ENCODE assay signal across 13 mouse cellular contexts in genomic region chr2:106710862-106711477, GRCm38 (mm10). TPM values are rescaled to one million over a fixed set of nuclear protein-coding genes. Genes with fewer than 3 reads are reported as not detected.
DNase-seq lines count a peak whose midpoint lies in the region; ATAC-seq and TF ChIP-seq lines count a peak whose summit lies in the region.
"Had no signal": no experiment of that assay in that cellular context is flagged by ENCODE, and none has a peak within 500 bp of the region (broad histone marks: within the 10 kb centered on the region; RNA-seq: fewer than 3 reads in every experiment).

No protein-coding gene starts in this region.

- no peaks in the 10 kb centered on the region for H3K9me3 ChIP-seq in kidney, embryonic 16.5 days (ENCODE audit: low read length)
- no peaks in the 10 kb centered on the region for H3K9me3 ChIP-seq in embryonic facial prominence, embryonic 15.5 days (replicated peaks)
- H3K9me3 ChIP-seq: limb, embryonic 15.5 days had no signal

- H3K4me1 ChIP-seq in kidney, embryonic 16.5 days (ENCODE audit: insufficient read depth, low read length): peaks cover 22% of the 10 kb centered on the region
- H3K4me1 ChIP-seq in embryonic facial prominence, embryonic 15.5 days: peaks cover 17% of the 10 kb centered on the region

- H3K4me2 ChIP-seq in kidney, embryonic 16.5 days (replicated peaks; ENCODE audit: low read depth, low read length): no peak overlapping the region; the same call in 1 of the 2 replicates
- H3K4me2 ChIP-seq in embryonic facial prominence, embryonic 15.5 days (replicated peaks): no peak overlapping the region
- H3K4me2 ChIP-seq: limb, embryonic 15.5 days had no signal

- 0 out of 2 replicates have a peak overlapping the region, but pooled peaks have one; percentile 37 for H3K27ac ChIP-seq in kidney, embryonic 16.5 days (ENCODE audit: low read length)
- peak overlapping the region; percentile 24; the same call in 1 of the 2 replicates for H3K27ac ChIP-seq in embryonic facial prominence, embryonic 15.5 days (replicated peaks)
- no peak overlapping the region for H3K27ac ChIP-seq in gastrocnemius, adult 2 months
- H3K27ac ChIP-seq: left cerebral cortex, adult 2 months; limb, embryonic 15.5 days had no signal

- no peak for TF ChIP-seq CTCF in gastrocnemius, adult 2 months (IDR thresholded peaks at IDR 0.05)

- intact Hi-C loops in gastrocnemius, adult 2 months (cut with DNase I): no loop called here

- WGBS in kidney, embryonic 16.5 days: 14% methylated on average over 7 of the region's 7 CpGs
- WGBS in embryonic facial prominence, embryonic 15.5 days: 24% methylated on average over 7 of the region's 7 CpGs

- H3K9ac ChIP-seq in kidney, embryonic 16.5 days (replicated peaks; ENCODE audit: low read length): no peak overlapping the region
- H3K9ac ChIP-seq in embryonic facial prominence, embryonic 15.5 days: no peak overlapping the region
- H3K9ac ChIP-seq: limb, embryonic 15.5 days had no signal

- peak; percentile 78 for ATAC-seq in kidney, embryonic 16.5 days (ENCODE audit: low FRiP score, low TSS enrichment)
- no peak for ATAC-seq in embryonic facial prominence, embryonic 15.5 days (ENCODE audit: insufficient number of reproducible peaks, low FRiP score, low TSS enrichment, low read depth)

- no peak for DNase-seq in kidney, postnatal 36 days
- DNase-seq in ES-CJ7 (ENCODE audit: low read depth, low spot score): peak; percentile 14
- peak; percentile 15 for DNase-seq in Muller cell, postnatal 12 days (ENCODE audit: inconsistent ontology term)
- DNase-seq in layer of hippocampus, postnatal 25 days (ENCODE audit: extremely low spot score in 1 of 2, low spot score in 1 of 2): no peak
- DNase-seq in gastrocnemius, adult 2 months: no peak
- DNase-seq: adrenal gland, postnatal 14 days; cerebellum, postnatal 36 days; kidney, postnatal 10 days had no signal

- no peaks in the 10 kb centered on the region for H3K36me3 ChIP-seq in kidney, embryonic 16.5 days (ENCODE audit: insufficient read depth, low read length)
- no peaks in the 10 kb centered on the region for H3K36me3 ChIP-seq in embryonic facial prominence, embryonic 15.5 days

- H3K4me3 ChIP-seq in kidney, embryonic 16.5 days (ENCODE audit: low read length): no peak overlapping the region
- no peak overlapping the region for H3K4me3 ChIP-seq in embryonic facial prominence, embryonic 15.5 days (replicated peaks)
- H3K4me3 ChIP-seq in gastrocnemius, adult 2 months: no peak overlapping the region
- H3K4me3 ChIP-seq: left cerebral cortex, adult 2 months; limb, embryonic 15.5 days had no signal

- H3K27me3 ChIP-seq in kidney, embryonic 16.5 days (ENCODE audit: insufficient read depth, low read length): no peaks in the 10 kb centered on the region
- H3K27me3 ChIP-seq in embryonic facial prominence, embryonic 15.5 days: no peaks in the 10 kb centered on the region
- H3K27me3 ChIP-seq: limb, embryonic 15.5 days had no signal

RNA-seq across cellular contexts. Expression of gene Mpped2, which starts 17.9 kb away (rescaled TPM):
- polyA plus RNA-seq in kidney, embryonic 16.5 days (2015; fragmentation: Nextera tagmentation; extraction: Ambion mirVana): 28.6 and 32.0 TPM in 2 replicates
- 56.3 and 61.9 TPM in 2 replicates for polyA plus RNA-seq in embryonic facial prominence, embryonic 15.5 days (2015; fragmentation: Nextera tagmentation; extraction: Ambion mirVana)
- total RNA-seq in layer of hippocampus, postnatal 25 days (2021): 10 to 100 TPM; 37.1 to 38.1 TPM
- total RNA-seq in gastrocnemius, adult 2 months (2021): 1 to 10 TPM; 2.6 to 8.5 TPM
- total RNA-seq: monocyte, adult 5-6 weeks had no signal

Comparison
In these comparisons a context has a peak if more than half of its experiments do, and no peak if none do; other contexts are left out.
1. DNase-seq: peak in ES-CJ7 (single experiment) and Muller cell, postnatal 12 days (single experiment); none in kidney, postnatal 36 days (0 of 2), layer of hippocampus, postnatal 25 days (0 of 2) and gastrocnemius, adult 2 months (single experiment).
2. RNA of gene Mpped2, which starts 17.9 kb away (total RNA-seq): 37.1 to 38.1 TPM in layer of hippocampus, postnatal 25 days; 2.6 to 8.5 TPM in gastrocnemius, adult 2 months; every median in the first group is over 4 times any median in the second.